Mouse (Mus musculus) left cerebral cortex, adult 11 months (tissue): ENCODE measurements around the gene Large1.

Experiments
- DNase-seq: peaks from one replicate; pipeline ENCODE4 v3.0.0; 2022; ENCODE audit warnings: low spot score

Gene Large1

DNA sequence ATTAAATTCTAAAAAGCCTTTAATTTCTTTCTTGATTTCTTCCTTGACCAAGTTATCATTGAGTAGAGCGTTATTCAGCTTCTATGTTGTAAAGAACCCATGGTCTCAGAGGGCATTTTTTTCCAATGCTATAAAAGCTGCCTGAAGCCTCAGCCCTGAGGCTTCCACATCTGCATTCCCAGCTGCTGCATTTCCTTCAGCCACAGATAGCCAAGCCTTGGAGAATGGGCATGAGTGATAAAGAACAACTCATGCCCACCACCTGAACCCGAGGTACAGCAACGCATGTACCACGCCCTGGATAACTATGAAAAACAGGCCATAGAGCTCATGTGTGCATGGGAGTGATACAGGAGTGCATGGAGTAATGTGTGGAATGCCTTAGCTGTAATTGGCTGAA is 572.7 kb downstream of the Large1 start:
- DNase-seq = no peak

GRCm38 (mm10) chr8:72777797-72778196 is 575.5 kb downstream of the Large1 start:
- no peak for DNase-seq

GRCm38 (mm10) chr8:72766777-72767176 is 586.6 kb downstream of the Large1 start:
- no peak for DNase-seq

DNA sequence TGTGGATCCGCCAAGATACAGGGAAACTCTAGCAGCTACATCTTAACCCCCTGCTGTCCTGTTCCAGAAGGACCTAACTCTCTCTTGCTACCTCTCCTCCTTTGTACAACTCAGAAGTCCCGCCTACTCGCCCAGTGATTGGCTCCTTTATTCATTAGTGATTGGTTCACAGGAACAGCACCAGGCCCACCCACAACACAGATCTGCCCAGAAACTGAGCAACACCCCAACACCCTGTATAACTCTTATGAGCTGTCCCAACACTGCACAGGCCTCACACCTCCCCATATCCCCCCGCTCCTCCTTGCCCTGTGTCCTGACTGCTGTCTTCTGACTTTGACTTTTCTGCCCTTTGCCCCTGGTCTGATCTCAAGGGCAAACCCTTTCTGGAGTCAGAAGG is 587.6 kb downstream of the Large1 start:
- DNase-seq = no peak
